Mouse (Mus musculus) stomach, embryonic 16.5 days (tissue): ENCODE measurements at regions not wholly inside any gene's neighbourhood (a gene's known extent, or its start where the extent isn't known, plus 50 kb on each side); places are given as distances from the start of the nearest gene placed in this dataset.
A peak's percentile ranks its signal among the peaks of the same experiment; 100 is the strongest.

Experiments
- ATAC-seq: fragments of 200-750 bp; cut with Nextera tagmentation; 2 replicates; pipeline ENCODE4 v1.8.0; 2017; ENCODE audit warnings: moderate number of reproducible peaks, moderate TSS enrichment; ENCODE audit not compliant: insufficient read depth, low FRiP score
- H3K27ac ChIP-seq: fragments of 300-500 bp; sonication (generic); 2 replicates; pipeline ENCODE4 v1.5.1; 2014; ENCODE audit warnings: low read length
- H3K27me3 ChIP-seq: fragments of 300-500 bp; sonication (generic); 2 replicates; pipeline ENCODE4 v1.6.1; 2014; ENCODE audit warnings: low read length, control low read depth, mixed read lengths; ENCODE audit not compliant: control insufficient read depth, insufficient read depth
- H3K36me3 ChIP-seq: fragments of 300-500 bp; sonication (generic); 2 replicates; pipeline ENCODE4 v1.6.1; 2014; ENCODE audit warnings: low read length; ENCODE audit not compliant: control insufficient read depth, insufficient read depth
- H3K4me1 ChIP-seq: fragments of 300-500 bp; sonication (generic); 2 replicates; pipeline ENCODE4 v1.6.1; 2014; ENCODE audit warnings: low read length, control low read depth, mixed read lengths; ENCODE audit not compliant: control insufficient read depth, insufficient read depth
- H3K4me2 ChIP-seq: fragments of 300-500 bp; sonication (generic); 2 replicates; pipeline ENCODE4 v1.6.1; 2014; ENCODE audit warnings: low read depth, low read length, mixed read lengths
- H3K4me3 ChIP-seq: fragments of 300-500 bp; sonication (generic); replicated peaks from 2 replicates; pipeline ENCODE4 v1.5.1; 2014; ENCODE audit warnings: mild to moderate bottlenecking, low read length
- H3K9ac ChIP-seq: fragments of 300-500 bp; sonication (generic); 2 replicates; pipeline ENCODE4 v1.6.1; 2014; ENCODE audit warnings: low read length
- H3K9me3 ChIP-seq: fragments of 300-500 bp; sonication (generic); replicated peaks from 2 replicates; pipeline ENCODE4 v1.6.1; 2016; ENCODE audit warnings: low read length, control low read depth; ENCODE audit not compliant: control insufficient read depth
- WGBS: fragments of 180-500 bp; shearing (Covaris S2); extraction: QIAGEN DNeasy Blood & Tissue Kit; methylation state at CpG from one replicate; pipeline ENCODE4 v1.1.7; 2014; 5-methylcytosine and 5-hydroxymethylcytosine counted together

DNA sequence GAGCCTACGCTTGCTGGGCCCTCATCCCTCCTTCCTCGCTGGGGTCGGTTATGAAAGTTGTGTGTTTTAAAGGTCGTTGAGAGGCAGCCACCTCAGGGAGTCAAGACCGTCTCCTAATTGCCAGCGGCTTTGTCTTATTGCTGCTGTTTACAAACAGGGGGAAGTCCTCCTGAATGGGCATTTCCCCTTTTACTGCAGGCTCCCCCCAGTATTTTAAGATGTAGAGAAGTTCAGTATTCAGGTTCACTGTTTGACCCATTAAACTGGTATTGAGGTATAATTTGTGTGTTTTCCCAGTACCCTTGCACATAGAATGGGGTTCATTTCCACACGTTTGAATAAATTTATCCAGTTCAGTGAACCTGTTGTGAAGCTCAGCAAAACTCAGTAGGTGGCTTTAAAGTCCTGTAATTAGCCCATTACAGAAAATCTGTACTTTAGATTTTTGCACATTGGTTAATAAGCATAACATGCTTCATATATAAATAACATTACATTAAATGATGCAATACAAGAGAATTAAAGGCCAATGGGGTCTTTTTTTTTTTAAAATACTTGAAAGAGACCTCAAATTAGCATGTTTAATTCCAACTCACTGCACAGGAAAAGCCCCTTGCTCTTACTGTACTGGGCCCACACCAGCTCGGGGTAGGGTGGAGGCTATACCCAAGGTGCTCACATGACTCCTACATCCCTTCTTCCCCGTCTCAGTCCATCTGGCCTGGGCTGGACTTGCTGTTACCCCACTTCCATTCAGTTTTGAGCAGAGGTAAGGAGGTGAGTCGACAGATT is 63.7 kb downstream of the Nkx2-1 start:
- no peaks in the 10 kb centered on the region for H3K4me1 ChIP-seq
- H3K27me3 ChIP-seq = no peaks in the 10 kb centered on the region
- no peak for ATAC-seq
- no peak overlapping the region for H3K4me3 ChIP-seq
- no peaks in the 10 kb centered on the region for H3K9me3 ChIP-seq
- 76% methylated on average over 10 of the region's 10 CpGs for WGBS
- no peaks in the 10 kb centered on the region for H3K36me3 ChIP-seq
- no peak overlapping the region for H3K27ac ChIP-seq
- H3K9ac ChIP-seq = no peak overlapping the region
- H3K4me2 ChIP-seq = no peak overlapping the region

DNA sequence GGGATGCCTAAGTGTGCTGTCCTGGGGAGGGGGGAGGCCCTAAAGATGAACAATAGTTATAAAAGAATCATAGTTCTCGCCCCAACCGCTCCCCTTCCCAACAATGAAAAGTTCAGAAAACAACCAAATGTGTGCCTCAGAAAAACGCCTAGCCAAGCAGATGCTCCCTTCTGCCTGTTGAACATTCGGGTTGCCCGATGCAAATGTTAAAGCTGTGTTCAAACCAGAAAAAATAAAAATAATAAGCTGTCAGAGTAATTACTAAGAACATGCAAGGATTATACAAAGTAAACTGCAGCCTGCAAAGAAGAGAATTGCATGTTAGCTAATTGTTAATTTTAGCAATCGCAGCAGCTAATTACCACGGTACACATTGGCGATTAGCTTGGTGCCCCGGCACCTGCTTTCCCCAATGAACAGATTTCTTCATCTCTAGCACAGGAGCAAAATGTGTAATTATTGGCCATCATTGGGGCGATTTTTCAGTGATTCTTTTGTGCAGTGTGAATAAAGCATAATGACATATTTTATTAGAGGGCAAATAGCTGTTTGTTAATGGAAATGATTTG is 65.7 kb downstream of the Nkx2-1 start:
- ATAC-seq = no peak
- H3K4me1 ChIP-seq = no peaks in the 10 kb centered on the region
- H3K27ac ChIP-seq = no peak overlapping the region
- H3K27me3 ChIP-seq = no peaks in the 10 kb centered on the region
- H3K9ac ChIP-seq = no peak overlapping the region
- H3K36me3 ChIP-seq = no peaks in the 10 kb centered on the region
- WGBS = 74% methylated on average over 10 of the region's 10 CpGs
- no peak overlapping the region for H3K4me3 ChIP-seq
- no peaks in the 10 kb centered on the region for H3K9me3 ChIP-seq
- H3K4me2 ChIP-seq = no peak overlapping the region

- Histone ChIP-seq H3K4me3 (0 out of 2 replicates have a peak overlapping the region, but pooled peaks have one; percentile 2), H3K36me3 (no peaks in the 10 kb centered on the region), H3K27me3 (no peaks in the 10 kb centered on the region), H3K4me2 (no peak overlapping the region), H3K9ac (no peak overlapping the region), H3K27ac (no peak overlapping the region), H3K4me1 (no peaks in the 10 kb centered on the region), H3K9me3 (no peaks in the 10 kb centered on the region)
- no peak for ATAC-seq
- 11% methylated on average over 10 of the region's 10 CpGs for WGBS
Observed at GRCm38 (mm10) chr12:56459508-56460119, 77.1 kb downstream of the Nkx2-1 start.

DNA sequence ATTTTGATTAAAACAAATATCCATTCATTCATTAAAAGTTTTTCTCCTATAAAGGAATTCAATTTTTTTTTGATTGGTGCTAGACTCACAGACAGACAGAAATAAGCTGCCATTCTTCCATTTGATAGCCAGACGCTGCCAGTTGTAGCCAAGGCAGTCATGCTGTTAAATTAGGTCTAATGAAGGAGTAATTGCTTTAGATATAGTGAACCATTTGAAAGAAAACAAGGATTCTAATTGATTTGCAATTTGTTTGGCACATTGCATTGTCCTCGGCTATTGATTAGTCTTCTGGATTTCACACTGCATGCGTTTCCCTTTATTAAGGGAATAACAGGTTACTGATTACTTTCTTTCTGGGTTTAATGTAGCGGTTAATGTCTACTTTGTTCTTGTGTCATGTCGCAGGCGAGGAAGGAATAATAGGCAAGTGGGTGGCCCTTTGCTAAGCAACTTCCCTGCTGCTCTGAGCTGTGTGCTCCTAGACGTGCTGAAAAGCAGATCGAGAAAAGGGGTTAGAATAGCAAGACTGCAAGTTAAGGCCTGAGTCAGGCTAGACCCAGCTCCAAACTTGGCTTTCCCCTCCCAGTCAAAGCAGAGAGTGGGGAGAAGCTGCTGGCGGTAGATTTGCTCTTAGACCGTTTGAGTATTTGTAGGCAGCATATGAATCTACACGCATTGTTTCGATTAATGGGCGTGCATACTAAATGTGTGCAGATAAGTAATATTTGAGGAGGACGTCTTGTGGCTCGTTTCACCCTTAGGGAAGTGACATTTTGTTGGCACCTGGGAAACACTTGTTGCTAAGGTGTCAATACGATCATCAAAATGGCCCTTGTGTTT is 77.8 kb downstream of the Nkx2-1 start:
- H3K9ac ChIP-seq = no peak overlapping the region
- H3K4me3 ChIP-seq = 0 out of 2 replicates have a peak overlapping the region, but pooled peaks have one; percentile 2
- H3K9me3 ChIP-seq = no peaks in the 10 kb centered on the region
- no peaks in the 10 kb centered on the region for H3K27me3 ChIP-seq
- no peak overlapping the region for H3K27ac ChIP-seq
- no peaks in the 10 kb centered on the region for H3K4me1 ChIP-seq
- no peaks in the 10 kb centered on the region for H3K36me3 ChIP-seq
- H3K4me2 ChIP-seq = no peak overlapping the region
- no peak for ATAC-seq
- WGBS = 12% methylated on average over 16 of the region's 16 CpGs

DNA sequence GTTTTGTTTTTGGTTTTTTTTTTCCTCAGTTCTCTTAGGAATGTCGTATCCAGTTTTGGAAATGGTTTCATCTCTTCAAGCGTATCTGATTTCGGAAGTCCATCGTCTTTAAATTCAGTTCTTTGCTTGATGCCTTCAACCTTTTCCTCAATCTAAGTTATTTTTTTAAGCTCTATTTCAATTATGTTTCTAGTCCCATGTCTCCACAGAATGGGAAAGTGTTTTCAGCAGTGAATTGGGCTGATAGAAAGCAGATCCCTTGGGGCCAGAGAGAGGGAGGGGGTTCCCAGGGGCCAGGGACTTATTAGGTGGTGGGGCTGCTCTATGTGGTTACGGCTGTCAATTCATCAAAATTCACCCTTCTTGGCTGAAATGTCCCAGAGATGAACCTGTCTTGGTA is 78.8 kb downstream of the Nkx2-1 start:
- Histone ChIP-seq H3K27me3 (no peaks in the 10 kb centered on the region), H3K9me3 (no peaks in the 10 kb centered on the region), H3K36me3 (no peaks in the 10 kb centered on the region), H3K4me3 (no peak overlapping the region), H3K4me2 (no peak overlapping the region), H3K9ac (no peak overlapping the region), H3K27ac (no peak overlapping the region), H3K4me1 (no peaks in the 10 kb centered on the region)
- ATAC-seq = no peak
- 49% methylated on average over 5 of the region's 5 CpGs for WGBS

DNA sequence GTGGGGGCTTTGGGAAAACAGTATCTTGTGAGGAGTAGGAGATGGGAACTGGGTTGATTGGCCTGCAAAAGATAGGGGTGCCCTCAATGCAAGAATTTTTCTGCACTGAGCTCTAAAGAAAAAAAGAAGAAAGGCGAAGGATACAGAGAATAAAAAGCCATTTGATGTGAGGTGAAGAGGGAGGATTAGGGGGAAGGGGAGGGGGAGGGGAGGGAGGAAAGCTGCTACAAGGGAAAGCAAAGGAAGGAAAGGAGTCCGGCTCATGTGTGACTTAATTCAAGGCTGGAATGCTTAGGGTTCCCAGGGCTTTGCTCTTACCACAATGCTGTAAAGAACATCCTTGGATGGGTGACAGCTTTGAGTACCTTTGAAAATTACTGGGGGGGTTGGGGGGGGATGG is 79.4 kb downstream of the Nkx2-1 start:
- Histone ChIP-seq H3K36me3 (no peaks in the 10 kb centered on the region), H3K9me3 (no peaks in the 10 kb centered on the region), H3K4me2 (no peak overlapping the region), H3K4me3 (no peak overlapping the region), H3K9ac (no peak overlapping the region), H3K27ac (no peak overlapping the region), H3K27me3 (no peaks in the 10 kb centered on the region), H3K4me1 (no peaks in the 10 kb centered on the region)
- ATAC-seq = no peak
- 17% methylated on average over 2 of the region's 2 CpGs for WGBS

GRCm38 (mm10) chr12:56450261-56450660 is 86.4 kb downstream of the Nkx2-1 start:
- Histone ChIP-seq H3K4me2 (no peak overlapping the region), H3K27ac (no peak overlapping the region)
- WGBS = 76% methylated on average over 2 of the region's 2 CpGs

GRCm38 (mm10) chr12:56448786-56449564 is 87.7 kb downstream of the Nkx2-1 start:
- WGBS = 80% methylated on average over 12 of the region's 12 CpGs
- H3K9ac ChIP-seq = no peak overlapping the region
- no peak overlapping the region for H3K4me2 ChIP-seq
- H3K27ac ChIP-seq = no peak overlapping the region
- H3K36me3 ChIP-seq = no peaks in the 10 kb centered on the region
- H3K27me3 ChIP-seq = no peaks in the 10 kb centered on the region
- no peaks in the 10 kb centered on the region for H3K4me1 ChIP-seq
- no peaks in the 10 kb centered on the region for H3K9me3 ChIP-seq
- no peak overlapping the region for H3K4me3 ChIP-seq
- ATAC-seq = no peak

More at GRCm38 (mm10) chr12:56450261-56450660, 86.4 kb downstream of the Nkx2-1 start:
- ATAC-seq = no peak
- H3K36me3 ChIP-seq = no peaks in the 10 kb centered on the region
- H3K4me3 ChIP-seq = no peak overlapping the region
- H3K4me1 ChIP-seq = no peaks in the 10 kb centered on the region
- H3K9ac ChIP-seq = no peak overlapping the region
- H3K9me3 ChIP-seq = no peaks in the 10 kb centered on the region
- no peaks in the 10 kb centered on the region for H3K27me3 ChIP-seq
